Mouse (Mus musculus) stomach, postnatal 0 days (tissue): ENCODE measurements around the gene Gm10681. TPM values are rescaled to one million over a fixed set of nuclear protein-coding genes. Genes with fewer than 3 reads are reported as not detected.
"Not testable (repeated sequence)": the region's sequence is repeated elsewhere in the genome, so short reads cannot be mapped to it uniquely, and the experiment has no call there.

Experiments
- ATAC-seq: fragments of 200-750 bp; cut with Nextera tagmentation; 2 replicates; pipeline ENCODE4 v1.8.0; 2017; ENCODE audit not compliant: low FRiP score, low TSS enrichment
- DNase-seq: peaks from one replicate; pipeline ENCODE4 v3.0.0-alpha.2; 2016; ENCODE audit warnings: low spot score
- H3K27ac ChIP-seq: fragments of 300-500 bp; sonication (generic); replicated peaks from 2 replicates; pipeline ENCODE4 v1.5.1; 2014; ENCODE audit warnings: mild to moderate bottlenecking, control low read depth
- H3K27me3 ChIP-seq: fragments of 300-500 bp; sonication (generic); 2 replicates; pipeline ENCODE4 v1.6.1; 2014; ENCODE audit warnings: low read length; ENCODE audit not compliant: control insufficient read depth, insufficient read depth
- H3K36me3 ChIP-seq: fragments of 300-500 bp; sonication (generic); 2 replicates; pipeline ENCODE4 v1.6.1; 2014; ENCODE audit warnings: low read length, mixed read lengths; ENCODE audit not compliant: control insufficient read depth, insufficient read depth
- H3K4me1 ChIP-seq: fragments of 300-500 bp; sonication (generic); replicated peaks from 2 replicates; pipeline ENCODE4 v1.6.1; 2014; ENCODE audit warnings: antibody characterized with exemption; ENCODE audit not compliant: control insufficient read depth, insufficient read depth
- H3K4me2 ChIP-seq: fragments of 300-500 bp; sonication (generic); replicated peaks from 2 replicates; pipeline ENCODE4 v1.6.1; 2014; ENCODE audit warnings: low read depth, mild to moderate bottlenecking, control low read depth, moderate library complexity
- H3K4me3 ChIP-seq: fragments of 300-500 bp; sonication (generic); 2 replicates; pipeline ENCODE4 v1.5.1; 2014; ENCODE audit warnings: low read depth, low read length, control low read depth
- H3K9ac ChIP-seq: fragments of 300-500 bp; sonication (generic); 2 replicates; pipeline ENCODE4 v1.6.1; 2014; ENCODE audit warnings: mild to moderate bottlenecking, low read length, control low read depth, mixed read lengths
- H3K9me3 ChIP-seq: fragments of 300-500 bp; sonication (generic); 2 replicates; pipeline ENCODE4 v1.6.1; 2016; ENCODE audit warnings: low read length; ENCODE audit not compliant: control insufficient read depth
- WGBS: fragments of 180-500 bp; shearing (Covaris S2); extraction: QIAGEN DNeasy Blood & Tissue Kit; methylation state at CpG from one replicate; pipeline ENCODE4 v1.1.7; 2014; 5-methylcytosine and 5-hydroxymethylcytosine counted together
- polyA plus RNA-seq: library from polyadenylated mRNA; unstranded; fragments of >200 nt; fragmentation: Nextera tagmentation; extraction: Ambion mirVana; gene quantifications from 2 replicates; pipeline ENCODE4 v1.2.1, GENCODE M21; 2015

The Gm10681 gene
- polyA plus RNA-seq, 1 experiment from 2014 or later, result not detected

DNA sequence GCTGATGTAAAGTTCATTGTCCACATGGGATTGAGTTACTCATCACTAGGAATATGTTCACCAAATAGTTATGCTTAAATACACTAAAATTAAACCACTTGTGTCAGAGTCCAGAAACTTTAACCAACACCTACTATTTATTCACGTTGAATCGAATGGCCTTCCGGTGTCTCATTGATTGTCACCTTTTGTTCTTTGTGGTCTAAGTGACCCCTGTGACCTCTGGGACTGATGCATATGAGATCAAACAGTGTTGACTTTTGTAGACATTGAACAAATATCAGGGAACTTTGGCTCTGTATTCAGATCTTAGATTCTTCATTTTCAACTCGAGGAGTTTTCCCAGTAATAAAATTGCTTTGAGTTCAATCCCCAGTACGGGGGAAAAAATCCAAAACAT is 81.4 kb downstream of the Gm10681 start:
- H3K27me3 ChIP-seq, H3K9ac ChIP-seq, H3K9me3 ChIP-seq, H3K27ac ChIP-seq, H3K36me3 ChIP-seq, H3K4me1 ChIP-seq, DNase-seq, ATAC-seq, H3K4me2 ChIP-seq, H3K4me3 ChIP-seq: not testable (repeated sequence)
- no CpG with 5 or more reads among the region's 5 CpGs for WGBS

Other genes with a start within 250 kb of the Gm10681 start
- gene Phgdh, start 248.8 kb downstream of the Gm10681 start, polyA plus RNA-seq, result 87.7 and 95.1 TPM in 2 replicates
- 1.6 and 2.1 TPM in 2 replicates for gene Zfp697, start 206.3 kb downstream of the Gm10681 start, polyA plus RNA-seq
- not detected in 2 replicates for gene Gm4450, start 131.7 kb downstream of the Gm10681 start, polyA plus RNA-seq
- not detected in 2 replicates for gene Hsd3b4, start 78.3 kb downstream of the Gm10681 start, polyA plus RNA-seq
- gene Hsd3b5, start 41.4 kb upstream of the Gm10681 start, polyA plus RNA-seq, result not detected in 2 replicates
- gene Hsd3b2, start 135.7 kb upstream of the Gm10681 start, polyA plus RNA-seq, result not detected in 2 replicates
- gene Hsd3b3, start 174.3 kb upstream of the Gm10681 start, polyA plus RNA-seq, result 0.12 and 0.29 TPM in 2 replicates
- gene Hsd3b6, start 225.6 kb upstream of the Gm10681 start, polyA plus RNA-seq, result 0.15 TPM in 1 of 2 replicates, not detected in the other